17 mouse cellular contexts compared by ENCODE assay signal in the genomic region with DNA sequence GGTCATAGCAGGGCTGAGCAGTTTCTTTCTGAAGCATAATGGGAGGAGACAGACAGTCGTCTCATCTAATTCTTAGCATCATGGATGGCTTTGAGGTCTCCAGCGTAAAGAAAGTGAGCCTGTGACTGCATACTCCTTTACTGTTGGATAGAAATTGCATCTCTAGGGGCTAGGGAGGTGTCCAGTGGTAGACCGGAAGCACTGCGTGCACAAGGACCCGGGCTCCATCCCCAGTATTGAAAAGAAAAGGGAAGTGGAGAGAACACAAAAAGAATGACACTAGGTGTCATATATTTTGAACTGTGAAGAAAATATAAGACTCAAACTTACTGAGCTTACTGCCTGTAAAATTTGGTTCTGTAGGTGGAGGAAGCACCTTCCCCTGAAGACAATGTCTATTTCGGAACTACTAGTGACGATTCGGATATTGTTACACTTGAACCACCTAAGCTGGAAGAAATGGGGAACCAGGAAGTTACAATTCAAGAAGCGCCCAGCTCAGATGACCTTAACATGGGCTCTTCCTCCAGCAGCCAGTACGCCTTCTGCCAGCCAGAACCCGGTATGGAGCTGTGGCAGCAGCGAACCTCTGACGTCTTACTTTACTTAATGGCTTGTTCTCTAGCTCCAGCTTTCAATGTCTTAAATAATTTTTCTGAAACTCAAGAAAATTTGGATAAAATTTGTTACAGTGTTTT. TPM values are rescaled to one million over a fixed set of nuclear protein-coding genes. Genes with fewer than 3 reads are reported as not detected.
"Had no signal": no experiment of that assay in that cellular context is flagged by ENCODE, and none has a peak within 500 bp of the region (broad histone marks: within the 10 kb centered on the region; RNA-seq: fewer than 3 reads in every experiment).

No protein-coding gene starts in this region.

- H3K27me3 ChIP-seq: hindbrain, embryonic 15.5 days; midbrain, embryonic 15.5 days; neural tube, embryonic 13.5 days had no signal

- H3K4me1 ChIP-seq: hindbrain, embryonic 15.5 days; limb, embryonic 10.5 days; midbrain, embryonic 15.5 days; neural tube, embryonic 13.5 days had no signal

- ATAC-seq: intestine, postnatal 0 days; midbrain, embryonic 15.5 days had no signal

- H3K9me3 ChIP-seq: hindbrain, embryonic 15.5 days; limb, embryonic 10.5 days; midbrain, embryonic 15.5 days; neural tube, embryonic 13.5 days had no signal

- H3K27ac ChIP-seq: hindbrain, embryonic 15.5 days; kidney, postnatal 0 days; limb, embryonic 10.5 days; liver, embryonic 14.5 days; macrophage; midbrain, embryonic 15.5 days; neural tube, embryonic 13.5 days had no signal

- H3K9ac ChIP-seq: hindbrain, embryonic 15.5 days; liver, embryonic 14.5 days; midbrain, embryonic 15.5 days; neural tube, embryonic 13.5 days had no signal

- H3K4me3 ChIP-seq: hindbrain, embryonic 15.5 days; layer of hippocampus, adult 2 months; limb, embryonic 10.5 days; midbrain, embryonic 15.5 days; neural tube, embryonic 13.5 days had no signal

- H3K4me2 ChIP-seq: hindbrain, embryonic 15.5 days; midbrain, embryonic 15.5 days; neural tube, embryonic 13.5 days had no signal

- DNase-seq: kidney, adult 8-10 months; kidney, postnatal 4 days; right cerebral cortex, postnatal 14 days had no signal

RNA-seq across cellular contexts. Expression of a gene that starts 42.8 kb away (rescaled TPM):
- total RNA-seq: layer of hippocampus, adult 2 months; layer of hippocampus, postnatal 10 days had no signal
- polyA plus RNA-seq: hindbrain, embryonic 15.5 days; intestine, postnatal 0 days; kidney, postnatal 0 days; limb, embryonic 10.5 days; limb, embryonic 14.5 days; liver, embryonic 14.5 days; lung, embryonic 16.5 days; macrophage; midbrain, embryonic 15.5 days; neural tube, embryonic 13.5 days; spleen, adult 2 months; stomach, embryonic 16.5 days had no signal
